ENCODE assay signal across 7 mouse cellular contexts in genomic region chr1:154884275-154885206, GRCm38 (mm10). TPM values are rescaled to one million over a fixed set of nuclear protein-coding genes. Genes with fewer than 3 reads are reported as not detected.
DNase-seq lines count a peak whose midpoint lies in the region; ATAC-seq and TF ChIP-seq lines count a peak whose summit lies in the region.

Cacna1e (minus strand) TSS chr1:154884501.

- H3K9me3 ChIP-seq in lung, embryonic 14.5 days (ENCODE audit: low read depth, low read length), result no peaks in the 10 kb centered on the region
- no peaks in the 10 kb centered on the region for H3K9me3 ChIP-seq in embryonic facial prominence, embryonic 13.5 days
- no peaks in the 10 kb centered on the region for H3K9me3 ChIP-seq in intestine, embryonic 14.5 days (ENCODE audit: control insufficient read depth, low read length)

- H3K36me3 ChIP-seq in lung, embryonic 14.5 days (ENCODE audit: insufficient read depth), result no peaks in the 10 kb centered on the region
- no peaks in the 10 kb centered on the region for H3K36me3 ChIP-seq in embryonic facial prominence, embryonic 13.5 days
- no peaks in the 10 kb centered on the region for H3K36me3 ChIP-seq in intestine, embryonic 14.5 days (ENCODE audit: control insufficient read depth, insufficient read depth, low read length)

- H3K4me3 ChIP-seq in lung, embryonic 14.5 days (ENCODE audit: low read depth, low read length), result peak within 1 kb of the TSS; percentile 38
- peak within 1 kb of the TSS; percentile 40 for H3K4me3 ChIP-seq in brown adipose tissue, adult 24 weeks (ENCODE audit: insufficient read depth, low read depth, low read length)
- H3K4me3 ChIP-seq in embryonic facial prominence, embryonic 13.5 days, result peak within 1 kb of the TSS; percentile 47
- H3K4me3 ChIP-seq in intestine, embryonic 14.5 days (ENCODE audit: low read depth, low read length), result peak within 1 kb of the TSS; percentile 41

- ATAC-seq in lung, embryonic 14.5 days (ENCODE audit: insufficient read depth), result peak; percentile 73; the same call in 1 of the 2 replicates
- ATAC-seq in embryonic facial prominence, embryonic 13.5 days (ENCODE audit: insufficient number of reproducible peaks, insufficient read depth, low FRiP score, low TSS enrichment, low read depth), result no peak
- ATAC-seq in intestine, embryonic 14.5 days (replicated peaks; ENCODE audit: low FRiP score, low TSS enrichment, low read depth), result no peak
- peak; percentile 54 for ATAC-seq in megakaryocyte, adult 5-6 weeks (ENCODE audit: poor library complexity, severe bottlenecking)

- no peak for TF ChIP-seq CTCF in lung, embryonic 14.5 days (IDR thresholded peaks at IDR 0.05; ENCODE audit: low read depth)

- peak within 1 kb of the TSS; percentile 30; the same call in 1 of the 2 replicates for H3K9ac ChIP-seq in lung, embryonic 14.5 days
- peak within 1 kb of the TSS; percentile 60 for H3K9ac ChIP-seq in embryonic facial prominence, embryonic 13.5 days
- H3K9ac ChIP-seq in intestine, embryonic 14.5 days (ENCODE audit: low read length), result no peak within 1 kb of the TSS; the same call in 1 of the 2 replicates

- H3K27me3 ChIP-seq in lung, embryonic 14.5 days (ENCODE audit: insufficient read depth, low read length), result peaks cover 35% of the 10 kb centered on the region
- H3K27me3 ChIP-seq in embryonic facial prominence, embryonic 13.5 days, result peaks cover 55% of the 10 kb centered on the region
- H3K27me3 ChIP-seq in intestine, embryonic 14.5 days (replicated peaks; ENCODE audit: control insufficient read depth, insufficient read depth, low read length), result peaks cover 30% of the 10 kb centered on the region

- H3K4me2 ChIP-seq in lung, embryonic 14.5 days, result peak within 1 kb of the TSS; percentile 74
- H3K4me2 ChIP-seq in embryonic facial prominence, embryonic 13.5 days, result peak within 1 kb of the TSS; percentile 74
- H3K4me2 ChIP-seq in intestine, embryonic 14.5 days (ENCODE audit: low read length), result peak within 1 kb of the TSS; percentile 77

- DNase-seq in lung, embryonic 14.5 days, result peak; percentile 49
- no peak for DNase-seq in lung, postnatal 25 days (ENCODE audit: low spot score)
- DNase-seq in intestine, embryonic 14.5 days (ENCODE audit: low spot score), result peak; percentile 68
- no peak for DNase-seq in T-cell, adult 2 months (ENCODE audit: low spot score)

- WGBS in lung, embryonic 14.5 days, result 10% methylated on average over 31 of the region's 31 CpGs
- 4% methylated on average over 31 of the region's 31 CpGs for WGBS in embryonic facial prominence, embryonic 13.5 days
- WGBS in intestine, embryonic 14.5 days, result 11% methylated on average over 31 of the region's 31 CpGs

- H3K27ac ChIP-seq in lung, embryonic 14.5 days (ENCODE audit: low read depth), result no peak within 1 kb of the TSS
- H3K27ac ChIP-seq in brown adipose tissue, adult 24 weeks (replicated peaks; ENCODE audit: low read depth, low read length), result no peak within 1 kb of the TSS
- H3K27ac ChIP-seq in embryonic facial prominence, embryonic 13.5 days, result no peak within 1 kb of the TSS
- H3K27ac ChIP-seq in intestine, embryonic 14.5 days (ENCODE audit: low read depth), result no peak within 1 kb of the TSS

- H3K4me1 ChIP-seq in lung, embryonic 14.5 days (ENCODE audit: insufficient read depth), result no peaks in the 10 kb centered on the region
- H3K4me1 ChIP-seq in brown adipose tissue, adult 24 weeks (ENCODE audit: control insufficient read depth, insufficient read depth, insufficient read length, low read length), result no peaks in the 10 kb centered on the region
- H3K4me1 ChIP-seq in embryonic facial prominence, embryonic 13.5 days, result peaks cover 7% of the 10 kb centered on the region
- no peaks in the 10 kb centered on the region for H3K4me1 ChIP-seq in intestine, embryonic 14.5 days (replicated peaks; ENCODE audit: control insufficient read depth, insufficient read depth, low read length)

RNA-seq across cellular contexts. Expression of gene Cacna1e, which starts in this region (rescaled TPM):
- polyA plus RNA-seq in lung, embryonic 14.5 days (2014; fragmentation: Nextera tagmentation; extraction: Ambion mirVana), result 0.23 and 0.25 TPM in 2 replicates
- 1.3 TPM in 1 of 2 replicates, not detected in the other for polyA plus RNA-seq in brown adipose tissue, adult 24 weeks (2012; ENCODE audit: insufficient read depth, insufficient read length, missing spikeins)
- polyA plus RNA-seq in embryonic facial prominence, embryonic 13.5 days (2015; fragmentation: Nextera tagmentation; extraction: Ambion mirVana), result 1.8 and 2.3 TPM in 2 replicates
- polyA plus RNA-seq in intestine, embryonic 14.5 days (2014; fragmentation: Nextera tagmentation; extraction: Ambion mirVana), result 2.0 and 2.3 TPM in 2 replicates
- total RNA-seq in megakaryocyte, adult 5-6 weeks (2015), result 0.02 and 0.23 TPM in 2 replicates
- 0.26 and 0.85 TPM in 2 replicates for total RNA-seq in megakaryocyte, adult 5-6 weeks (2017)

Comparison
In these comparisons a context has a peak if more than half of its experiments do, and no peak if none do; other contexts are left out.
1. Peak in DNase-seq, ATAC-seq, H3K4me3 ChIP-seq, H3K9ac ChIP-seq and H3K4me2 ChIP-seq in lung, embryonic 14.5 days; RNA of the gene not detected or under 1 TPM.
2. Peak in ATAC-seq in megakaryocyte, adult 5-6 weeks; RNA of the gene not detected or under 1 TPM.